Mouse (Mus musculus): ENCODE data around the gene Cnot4. TPM values are rescaled to one million over a fixed set of nuclear protein-coding genes. Genes with fewer than 3 reads are reported as not detected.

The Cnot4 gene
- polyA plus RNA-seq, 1 experiment from 2014 or later, result 20.8 TPM

DNA sequence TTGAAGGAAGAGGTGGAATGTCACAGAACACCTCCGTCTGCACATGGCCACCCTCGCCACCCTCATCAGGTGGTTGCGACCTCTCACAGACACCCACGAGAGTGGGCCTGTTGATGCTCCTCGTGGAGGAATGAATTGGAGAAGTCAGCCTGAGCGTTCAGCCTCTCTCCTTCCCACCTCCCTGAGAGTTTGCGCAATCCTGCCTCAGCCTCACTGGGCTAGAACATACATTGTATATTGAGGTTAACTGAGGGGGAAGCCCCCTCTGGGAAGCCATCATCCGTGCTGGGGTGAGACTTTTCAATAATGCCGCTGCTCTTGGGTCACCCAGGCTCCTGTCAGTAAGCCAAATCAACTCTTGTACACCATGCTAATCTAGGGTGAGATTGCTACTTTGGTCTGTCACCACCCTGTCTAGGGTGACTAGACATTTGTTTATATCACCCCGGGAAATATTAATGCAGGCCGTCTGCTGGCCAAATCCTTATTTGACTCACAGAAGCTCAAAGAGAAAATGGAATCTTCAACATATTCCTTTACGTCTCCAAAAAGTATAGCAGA, 146.4 kb downstream of the Cnot4 start:
- peaks cover 10 to 15% of the 10 kb centered on the region in 2 experiments for H3K4me1 ChIP-seq (ENCODE audit: control insufficient read depth in 2 of 2, insufficient read depth in 2 of 2, low read length in 2 of 2)
- H3K4me2 ChIP-seq (ENCODE audit: low read length), result peak overlapping the region; percentile 51; the same call in 1 of the 2 replicates
- no peak for ATAC-seq (ENCODE audit: insufficient number of reproducible peaks, insufficient read depth, low FRiP score, low read depth)
- H3K36me3 ChIP-seq (ENCODE audit: control insufficient read depth, insufficient read depth, low read length), result no peaks in the 10 kb centered on the region
- H3K27me3 ChIP-seq (ENCODE audit: control insufficient read depth, insufficient read depth, low read length), result no peaks in the 10 kb centered on the region
- no peak overlapping the region for H3K27ac ChIP-seq (replicated peaks in 1 of 2; ENCODE audit: control insufficient read depth in 1 of 2, insufficient read depth in 1 of 2, low read depth in 2 of 2, low read length in 2 of 2)
- no peaks in the 10 kb centered on the region for H3K9me3 ChIP-seq (ENCODE audit: control insufficient read depth, low read length)
- H3K9ac ChIP-seq (ENCODE audit: low read length), result no peak overlapping the region
- WGBS, result 72% methylated on average over 12 of the region's 12 CpGs
- H3K4me3 ChIP-seq (ENCODE audit: control insufficient read depth in 1 of 2, insufficient read depth in 1 of 2, low read depth in 1 of 2, low read length in 2 of 2), result no peak overlapping the region

DNA sequence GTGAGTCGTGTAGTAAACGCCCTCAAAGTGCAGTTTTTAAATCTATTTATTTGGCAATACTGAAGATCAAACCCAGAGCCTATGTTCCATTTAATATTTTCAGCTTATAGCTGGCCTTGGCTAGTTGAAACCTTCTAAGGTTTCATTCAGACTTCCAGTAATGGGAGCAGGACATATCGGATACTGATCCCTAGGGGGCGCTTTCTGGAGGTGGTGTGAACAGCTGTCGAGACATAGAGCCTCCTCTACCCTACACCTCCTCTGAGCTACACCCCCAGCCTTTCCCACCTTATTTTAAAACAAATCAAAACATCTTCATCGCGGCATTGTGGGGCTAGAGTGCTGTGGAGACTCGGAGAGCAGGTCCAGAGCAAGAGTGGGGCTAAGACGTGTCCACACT, 152.9 kb downstream of the Cnot4 start:
- ATAC-seq (ENCODE audit: insufficient number of reproducible peaks, insufficient read depth, low FRiP score, low read depth), result no peak
- no peak overlapping the region for H3K4me2 ChIP-seq (ENCODE audit: low read length)
- no peaks in the 10 kb centered on the region for H3K36me3 ChIP-seq (ENCODE audit: control insufficient read depth, insufficient read depth, low read length)
- H3K9ac ChIP-seq (ENCODE audit: low read length), result no peak overlapping the region
- no peaks in the 10 kb centered on the region for H3K9me3 ChIP-seq (ENCODE audit: control insufficient read depth, low read length)
- WGBS, result 54% methylated on average over 9 of the region's 9 CpGs
- H3K27me3 ChIP-seq (ENCODE audit: control insufficient read depth, insufficient read depth, low read length), result no peaks in the 10 kb centered on the region
- no peak overlapping the region for H3K27ac ChIP-seq (replicated peaks in 1 of 2; ENCODE audit: control insufficient read depth in 1 of 2, insufficient read depth in 1 of 2, low read depth in 2 of 2, low read length in 2 of 2)
- H3K4me1 ChIP-seq (ENCODE audit: control insufficient read depth in 2 of 2, insufficient read depth in 2 of 2, low read length in 2 of 2), result peaks cover 0 to 2% of the 10 kb centered on the region in 2 experiments; a peak in 1 of 4 replicates
- no peak overlapping the region for H3K4me3 ChIP-seq (ENCODE audit: control insufficient read depth in 1 of 2, insufficient read depth in 1 of 2, low read depth in 1 of 2, low read length in 2 of 2)

DNA sequence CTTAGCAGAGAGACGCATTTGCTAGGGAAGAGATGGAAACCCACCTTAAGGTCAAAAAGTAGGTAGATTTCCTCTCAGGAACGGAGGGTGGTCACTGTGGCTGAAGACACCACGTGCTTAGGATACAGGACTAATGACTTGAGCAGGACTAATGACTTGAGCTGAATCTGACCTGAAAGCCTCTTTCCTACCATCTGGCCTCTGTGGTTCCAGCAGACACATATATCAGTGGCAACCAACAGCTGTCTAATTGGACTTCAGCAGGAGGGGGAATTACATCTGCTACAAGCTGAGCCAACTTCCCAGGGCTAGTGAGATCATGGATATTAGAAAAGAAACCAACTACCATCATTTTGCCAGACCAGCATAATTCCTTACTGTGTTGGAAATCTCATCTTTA, 154.2 kb downstream of the Cnot4 start:
- ATAC-seq (ENCODE audit: insufficient number of reproducible peaks, insufficient read depth, low FRiP score, low read depth), result no peak
- 74% methylated on average over 3 of the region's 3 CpGs for WGBS
- no peaks in the 10 kb centered on the region for H3K36me3 ChIP-seq (ENCODE audit: control insufficient read depth, insufficient read depth, low read length)

More for the DNA sequence above, 154.2 kb downstream of the Cnot4 start:
- no peaks in the 10 kb centered on the region for H3K9me3 ChIP-seq (ENCODE audit: control insufficient read depth, low read length)
- H3K9ac ChIP-seq (ENCODE audit: low read length), result no peak overlapping the region
- H3K27ac ChIP-seq (replicated peaks in 1 of 2; ENCODE audit: control insufficient read depth in 1 of 2, insufficient read depth in 1 of 2, low read depth in 2 of 2, low read length in 2 of 2), result no peak overlapping the region
- no peaks in the 10 kb centered on the region for H3K27me3 ChIP-seq (ENCODE audit: control insufficient read depth, insufficient read depth, low read length)
- peaks cover 0 to 2% of the 10 kb centered on the region in 2 experiments; a peak in 1 of 4 replicates for H3K4me1 ChIP-seq (ENCODE audit: control insufficient read depth in 2 of 2, insufficient read depth in 2 of 2, low read length in 2 of 2)
- H3K4me3 ChIP-seq (ENCODE audit: control insufficient read depth in 1 of 2, insufficient read depth in 1 of 2, low read depth in 1 of 2, low read length in 2 of 2), result no peak overlapping the region
- H3K4me2 ChIP-seq (ENCODE audit: low read length), result no peak overlapping the region

Other genes with a start within 250 kb of the Cnot4 start
- 9.7 and 10.4 TPM in 2 replicates for gene Wdr91, start 222.8 kb downstream of the Cnot4 start, polyA plus RNA-seq (2014; fragmentation: Nextera tagmentation; extraction: Ambion mirVana)
- gene Stra8, start 213.6 kb downstream of the Cnot4 start, polyA plus RNA-seq (2014; fragmentation: Nextera tagmentation; extraction: Ambion mirVana), result not detected in 2 replicates
- gene Slc23a4, start 145.3 kb downstream of the Cnot4 start, polyA plus RNA-seq (2014; fragmentation: Nextera tagmentation; extraction: Ambion mirVana), result 0.28 and 0.34 TPM in 2 replicates
- gene Nup205, start 43.7 kb upstream of the Cnot4 start, polyA plus RNA-seq (2014; fragmentation: Nextera tagmentation; extraction: Ambion mirVana), result 28.6 and 30.7 TPM in 2 replicates
- gene Slc13a4, start 174.4 kb upstream of the Cnot4 start, polyA plus RNA-seq (2014; fragmentation: Nextera tagmentation; extraction: Ambion mirVana), result 1.1 and 1.3 TPM in 2 replicates
- 0.32 and 0.93 TPM in 2 replicates for gene Fam180a, start 192.4 kb upstream of the Cnot4 start, polyA plus RNA-seq (2014; fragmentation: Nextera tagmentation; extraction: Ambion mirVana)

Data from heart, embryonic 14.5 days (tissue).